Mouse (Mus musculus): ENCODE results near the gene Slc39a11.

Slc39a11 gene

GRCm38 (mm10) chr11:113290911-113291310 lies 359.0 kb downstream of the Slc39a11 start:
- DNase-seq (ENCODE audit: low spot score) = no peak

- DNase-seq (ENCODE audit: low spot score) = peak; percentile 65
Observed at GRCm38 (mm10) chr11:113284951-113285741, 364.7 kb downstream of the Slc39a11 start.

- no peak for DNase-seq (ENCODE audit: low spot score)
Observed at GRCm38 (mm10) chr11:113283376-113283811, 366.5 kb downstream of the Slc39a11 start.

- DNase-seq (ENCODE audit: low spot score) = no peak
Observed at GRCm38 (mm10) chr11:113278238-113278637, 371.6 kb downstream of the Slc39a11 start.

- DNase-seq (ENCODE audit: low spot score) = no peak
Observed at GRCm38 (mm10) chr11:113277034-113277612, 372.8 kb downstream of the Slc39a11 start.

GRCm38 (mm10) chr11:113276518-113276917 lies 373.4 kb downstream of the Slc39a11 start:
- DNase-seq (ENCODE audit: low spot score) = no peak

GRCm38 (mm10) chr11:113274037-113274436 lies 375.8 kb downstream of the Slc39a11 start:
- no peak for DNase-seq (ENCODE audit: low spot score)

- no peak for DNase-seq (ENCODE audit: low spot score)
Observed at GRCm38 (mm10) chr11:113271857-113272256, 378.0 kb downstream of the Slc39a11 start.

GRCm38 (mm10) chr11:113268831-113269319 lies 381.0 kb downstream of the Slc39a11 start:
- DNase-seq (ENCODE audit: low spot score) = no peak

- DNase-seq (ENCODE audit: low spot score) = no peak
Observed at GRCm38 (mm10) chr11:113267516-113268230, 382.2 kb downstream of the Slc39a11 start.

GRCm38 (mm10) chr11:113266706-113267105 lies 383.2 kb downstream of the Slc39a11 start:
- no peak for DNase-seq (ENCODE audit: low spot score)

- no peak for DNase-seq (ENCODE audit: low spot score)
Observed at GRCm38 (mm10) chr11:113265567-113265966, 384.3 kb downstream of the Slc39a11 start.

GRCm38 (mm10) chr11:113263971-113264370 lies 385.9 kb downstream of the Slc39a11 start:
- DNase-seq (ENCODE audit: low spot score) = no peak

GRCm38 (mm10) chr11:113262062-113262461 lies 387.8 kb downstream of the Slc39a11 start:
- no peak for DNase-seq (ENCODE audit: low spot score)

- DNase-seq (ENCODE audit: low spot score) = no peak
Observed at GRCm38 (mm10) chr11:113261421-113261820, 388.5 kb downstream of the Slc39a11 start.

- DNase-seq (ENCODE audit: low spot score) = no peak
Observed at GRCm38 (mm10) chr11:113259712-113260382, 390.0 kb downstream of the Slc39a11 start.

GRCm38 (mm10) chr11:113258016-113258415 lies 391.9 kb downstream of the Slc39a11 start:
- peak; percentile 63 for DNase-seq (ENCODE audit: low spot score)

GRCm38 (mm10) chr11:113254653-113255052 lies 395.2 kb downstream of the Slc39a11 start:
- DNase-seq (ENCODE audit: low spot score) = no peak

- DNase-seq (ENCODE audit: low spot score) = no peak
Observed at GRCm38 (mm10) chr11:113253169-113253568, 396.7 kb downstream of the Slc39a11 start.

GRCm38 (mm10) chr11:113251172-113251571 lies 398.7 kb downstream of the Slc39a11 start:
- no peak for DNase-seq (ENCODE audit: low spot score)

GRCm38 (mm10) chr11:113246475-113246874 lies 403.4 kb downstream of the Slc39a11 start:
- no peak for DNase-seq (ENCODE audit: low spot score)

- DNase-seq (ENCODE audit: low spot score) = no peak
Observed at GRCm38 (mm10) chr11:113245666-113246065, 404.2 kb downstream of the Slc39a11 start.
